Mouse (Mus musculus) adrenal gland, postnatal 36 days (tissue): ENCODE results near the gene Ebp. TPM values are rescaled to one million over a fixed set of nuclear protein-coding genes. Genes with fewer than 3 reads are reported as not detected.

Experiments used
- DNase-seq, 2 experiments: peaks; one replicate each; pipeline ENCODE4 v3.0.0; 2021; ENCODE audit warnings: mixed read lengths in 1 of 2
- long read RNA-seq, 2 experiments: library from polyadenylated mRNA; stranded (forward); transcript quantifications; one replicate each; pipeline ENCODE4 v2.0.0; 2021; ENCODE audit warnings: borderline sequencing depth in 2 of 2
- total RNA-seq, 2 experiments: library from RNA; stranded (reverse); gene quantifications; 2 replicates each; pipeline ENCODE4 v1.2.3; 2021

Ebp gene
- 10 to 100 TPM; 57.2 to 94.7 TPM for total RNA-seq
- long read RNA-seq, experiment 1, transcript Ebp-201 (5 exons, 1,743 nt), result major isoform, 82 of 91 reads
- long read RNA-seq, experiment 1, partial matches to known transcripts, result 5 of 91 reads
- long read RNA-seq, experiment 1, other reads (novel, unspliced or antisense), result 4 of 91 reads
- long read RNA-seq, experiment 2, transcript Ebp-201 (5 exons, 1,743 nt), result major isoform, 17 of 17 reads
- long read RNA-seq, experiment 2, partial matches to known transcripts, result 0 of 17 reads
- long read RNA-seq, experiment 2, other reads (novel, unspliced or antisense), result 0 of 17 reads

GRCm38 (mm10) chrX:8193419-8193723, at the start of gene Ebp:
Ebp (minus strand) TSS chrX:8193512.
- DNase-seq, result peak; percentile 17 to 19

DNA sequence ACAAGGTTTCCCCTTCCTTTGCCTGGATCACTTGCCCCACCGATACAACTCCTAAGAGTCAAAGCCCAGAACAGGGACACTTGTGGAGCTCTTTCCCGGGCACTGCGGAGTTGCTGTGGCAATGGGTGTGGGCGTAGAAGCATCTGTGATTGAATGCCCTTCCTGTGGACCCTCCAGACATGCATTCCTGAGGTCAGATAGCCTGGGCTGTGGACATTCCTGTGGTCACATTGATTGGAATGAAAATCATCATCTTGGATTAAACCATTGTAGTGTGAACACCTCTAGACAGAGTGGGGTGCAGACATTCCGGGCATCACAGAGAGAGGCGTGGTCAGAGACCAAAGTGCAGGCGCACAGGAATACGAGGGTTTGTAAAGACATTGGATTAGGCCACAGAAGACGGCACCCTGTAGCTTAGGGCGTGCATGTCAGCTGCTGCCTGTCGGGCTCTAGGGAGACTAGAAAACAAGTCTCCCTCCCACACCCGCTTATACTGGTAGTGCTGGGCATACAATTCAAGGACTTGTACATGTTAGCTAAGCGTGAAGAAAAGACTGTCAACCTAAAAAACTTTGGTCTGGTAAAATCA, 45.6 kb upstream of the Ebp start:
- DNase-seq, result no peak

GRCm38 (mm10) chrX:8236704-8237103, 43.4 kb upstream of the Ebp start:
- no peak for DNase-seq

DNA sequence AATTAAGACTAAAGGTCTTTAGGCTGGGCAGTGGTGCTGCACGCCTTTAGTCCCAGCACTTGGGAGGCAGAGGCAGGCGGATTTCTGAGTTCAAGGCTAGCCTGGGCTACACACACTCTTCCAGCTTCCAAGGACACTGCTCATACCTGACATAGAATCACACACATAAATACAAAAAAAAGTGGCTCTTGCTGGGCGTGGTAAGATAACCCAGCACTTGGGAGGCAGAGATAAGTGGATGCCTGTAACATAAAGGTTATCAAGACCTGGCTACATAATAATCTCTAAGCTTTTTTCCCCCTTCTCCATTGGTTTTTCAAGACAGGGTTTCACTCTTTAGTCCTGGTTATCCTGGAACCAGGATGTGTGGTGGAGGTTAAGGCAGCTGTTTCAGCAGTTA, 40.3 kb upstream of the Ebp start:
- DNase-seq, result no peak

GRCm38 (mm10) chrX:8230272-8230671, 37.0 kb upstream of the Ebp start:
- DNase-seq, result no peak

DNA sequence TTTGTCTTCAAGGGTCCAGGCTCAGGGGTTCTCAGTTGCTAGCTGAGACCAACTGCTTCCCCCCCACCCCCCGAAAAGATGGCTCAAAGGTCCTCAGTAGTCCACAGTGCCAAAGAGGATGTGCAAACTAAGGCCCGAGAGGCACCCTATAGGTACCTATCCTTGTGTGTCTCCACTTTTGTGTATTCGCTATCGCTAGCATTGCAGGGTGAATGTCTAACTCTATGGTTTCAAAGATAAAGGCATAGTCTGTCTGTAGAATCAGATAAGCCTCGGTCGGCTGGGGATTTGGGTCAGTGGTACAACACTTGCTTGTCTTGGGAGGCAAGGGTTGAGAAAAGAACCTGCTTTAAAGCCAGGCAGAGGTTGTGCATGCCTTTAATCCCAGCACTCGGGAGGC, 30.2 kb upstream of the Ebp start:
- DNase-seq, result no peak

- peak in 1 of 2 experiments; percentile 9 for DNase-seq
Measured at GRCm38 (mm10) chrX:8222678-8223421, 29.5 kb upstream of the Ebp start.

- no peak for DNase-seq
Measured at GRCm38 (mm10) chrX:8222296-8222677, 29.0 kb upstream of the Ebp start.

DNA sequence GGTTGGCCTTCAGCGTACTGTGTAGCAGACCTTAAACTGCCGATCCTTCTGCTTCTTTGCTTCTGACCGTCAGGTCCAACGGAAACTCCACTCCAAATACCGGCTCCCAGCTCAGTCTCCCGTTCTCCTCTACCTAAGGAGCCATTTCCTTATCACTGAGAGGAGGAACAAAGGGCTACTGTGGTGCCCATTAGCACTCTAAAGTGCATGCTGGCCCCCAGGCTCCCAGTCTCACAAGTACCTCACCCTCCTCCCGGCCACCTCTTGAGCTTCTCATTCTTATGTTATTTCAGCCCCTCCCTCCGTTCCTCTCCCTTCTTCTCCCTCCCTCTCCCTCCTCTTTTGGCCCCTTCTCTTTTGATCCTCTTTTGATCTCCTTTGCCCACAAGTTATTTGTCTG, 26.3 kb upstream of the Ebp start:
- DNase-seq, result no peak

GRCm38 (mm10) chrX:8218114-8218513, 24.8 kb upstream of the Ebp start:
- DNase-seq, result no peak

DNA sequence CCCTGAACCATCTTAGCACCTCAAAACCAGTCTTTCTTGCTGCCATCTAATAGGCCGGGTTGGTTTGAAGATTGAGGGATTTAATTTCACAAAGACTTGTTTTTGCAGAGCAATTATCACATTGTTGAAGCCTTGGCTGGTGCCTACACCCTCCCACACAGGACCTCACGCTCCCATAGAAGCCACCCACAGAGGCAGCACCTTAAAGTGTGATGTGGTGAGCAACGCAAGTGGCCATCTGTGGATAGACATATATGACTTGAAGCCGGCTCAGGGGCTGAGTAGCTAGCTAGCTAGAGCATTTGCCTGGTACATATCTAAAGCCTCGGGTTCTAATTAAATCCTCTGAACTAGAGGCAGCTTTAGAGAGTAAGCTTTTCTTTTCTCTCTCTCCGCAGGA, 24.1 kb upstream of the Ebp start:
- no peak for DNase-seq

DNA sequence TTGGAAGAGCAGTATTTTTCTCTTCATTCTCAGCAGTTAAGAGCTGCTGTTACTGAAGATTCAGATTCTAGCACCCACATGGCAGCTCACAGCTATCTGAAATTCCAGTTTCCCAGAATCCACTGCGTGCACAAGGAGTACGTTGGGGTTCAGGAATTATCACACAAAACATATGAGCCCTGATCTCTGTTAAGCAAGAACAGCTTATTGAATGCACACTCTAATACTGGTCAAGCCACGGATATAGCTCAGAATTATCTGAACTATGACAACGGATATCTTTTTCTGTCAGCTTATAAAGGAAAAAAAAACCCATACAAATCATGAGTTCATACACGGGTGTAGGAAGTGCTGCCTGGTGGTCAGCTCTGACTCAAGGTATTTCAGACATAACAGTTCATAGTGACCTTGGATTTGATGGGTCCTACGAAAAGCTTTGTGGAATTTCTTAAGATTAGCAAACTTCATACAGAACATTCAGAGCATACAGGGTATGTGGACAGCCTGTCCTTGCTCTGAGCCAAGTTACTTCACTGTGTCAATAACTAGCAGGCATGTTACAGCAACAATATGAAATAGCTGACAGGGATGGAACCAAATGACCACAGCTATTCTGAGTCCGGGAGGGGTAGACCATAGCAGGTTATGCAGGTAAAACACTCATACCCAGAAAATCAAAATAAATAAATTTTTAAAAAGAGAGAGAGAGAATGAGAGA, 18.3 kb upstream of the Ebp start:
- no peak for DNase-seq

GRCm38 (mm10) chrX:8209720-8210119, 16.4 kb upstream of the Ebp start:
- no peak for DNase-seq

- no peak for DNase-seq
Measured at GRCm38 (mm10) chrX:8207224-8207623, 13.9 kb upstream of the Ebp start.

- DNase-seq, result no peak
Measured at GRCm38 (mm10) chrX:8206694-8207197, 13.4 kb upstream of the Ebp start.

- peak; percentile 91 to 93 for DNase-seq
Measured at GRCm38 (mm10) chrX:8206015-8206693, 12.8 kb upstream of the Ebp start, which contains the start of gene Porcn. Porcn (minus strand) TSS chrX:8206525.

DNA sequence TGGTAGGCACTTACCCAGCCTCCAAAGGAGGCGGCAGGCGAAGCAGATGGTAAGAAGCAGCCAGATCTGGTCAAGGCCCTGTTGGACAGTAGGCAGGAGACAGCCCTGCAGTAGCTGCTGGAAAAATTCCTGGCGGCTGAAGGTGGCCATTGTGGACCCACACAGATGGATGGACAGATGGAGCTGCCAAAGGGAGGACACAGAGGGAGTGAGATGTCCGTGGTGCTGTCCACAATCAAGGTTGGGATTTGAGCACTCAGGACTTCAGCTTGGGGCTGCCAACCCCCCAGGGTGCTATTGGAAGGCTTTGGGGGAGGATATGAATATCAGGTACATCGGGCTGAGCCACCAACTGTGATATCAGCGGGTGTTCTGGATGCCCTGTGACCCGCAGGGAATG, 12.2 kb upstream of the Ebp start:
- no peak for DNase-seq

DNA sequence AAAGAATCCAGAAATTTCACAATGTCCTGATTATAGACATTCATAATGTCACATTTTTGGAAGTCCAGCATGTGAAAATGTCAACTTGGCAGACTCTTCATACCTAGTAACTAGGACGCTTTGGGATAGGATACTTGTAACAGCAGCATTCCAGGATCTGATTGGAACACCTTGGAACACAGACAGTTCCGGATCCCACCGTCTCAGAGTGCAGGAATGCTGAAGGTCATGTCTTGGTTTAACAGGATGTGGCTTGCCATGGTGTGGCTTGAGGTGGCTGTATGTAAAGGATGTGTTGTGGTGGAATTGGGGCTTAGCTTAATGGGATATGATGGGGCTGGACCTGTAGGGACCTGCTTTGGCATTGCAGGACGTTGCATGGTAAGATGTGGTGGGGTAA, 11.8 kb upstream of the Ebp start:
- DNase-seq, result no peak

GRCm38 (mm10) chrX:8204076-8204475, 10.8 kb upstream of the Ebp start:
- DNase-seq, result no peak

GRCm38 (mm10) chrX:8203105-8203504, 9.8 kb upstream of the Ebp start:
- DNase-seq, result no peak

- DNase-seq, result peak; percentile 85 to 87
Measured at GRCm38 (mm10) chrX:8192640-8193418, 483 bp downstream of the Ebp start.
